Mouse (Mus musculus): ENCODE measurements around the gene Stmnd1.

- no peak for TF ChIP-seq EP300 (IDR thresholded peaks at IDR 0.05; ENCODE audit: low read depth)
- TF ChIP-seq CTCF (IDR thresholded peaks at IDR 0.05; ENCODE audit: low read depth), result no peak
Measured at GRCm38 (mm10) chr13:46273453-46274110, at the start of gene Stmnd1.
